Mouse (Mus musculus) myocyte (in vitro differentiated cells): Measurements from ENCODE around the gene Vps37b.

Experiments used
- CEBPB ChIP-seq: IDR thresholded peaks from 2 replicates; pipeline ENCODE4 v1.6.1; 2011; ENCODE audit warnings: mild to moderate bottlenecking, moderate library complexity; ENCODE audit not compliant: poor library complexity, insufficient read depth, severe bottlenecking
- E2F4 ChIP-seq: IDR thresholded peaks from one replicate; pipeline ENCODE4 v1.6.1; 2011; ENCODE audit warnings: mild to moderate bottlenecking, control low read depth, moderate library complexity; ENCODE audit not compliant: insufficient read depth
- MAX ChIP-seq: IDR thresholded peaks from one replicate; pipeline ENCODE4 v1.6.1; 2011; ENCODE audit warnings: low read depth, mild to moderate bottlenecking, control low read depth
- MYOD1 ChIP-seq, 3 experiments: IDR thresholded peaks; one replicate each; pipeline ENCODE4 v1.6.1; 2011; ENCODE audit warnings: control low read depth in 2 of 3, low read depth in 2 of 3, mild to moderate bottlenecking in 2 of 3, moderate library complexity in 1 of 3; ENCODE audit not compliant: insufficient read length in 2 of 3, control insufficient read depth in 1 of 3
- MYOG ChIP-seq, 3 experiments: IDR thresholded peaks; one replicate each; pipeline ENCODE4 v1.6.1; 2011; ENCODE audit warnings: control low read depth in 2 of 3, low read depth in 2 of 3, mild to moderate bottlenecking in 2 of 3; ENCODE audit not compliant: insufficient read length in 2 of 3, control insufficient read depth in 1 of 3, insufficient read depth in 1 of 3
- POLR2A ChIP-seq: IDR thresholded peaks from one replicate; pipeline ENCODE4 v1.6.1; 2011; ENCODE audit warnings: low read depth, mild to moderate bottlenecking, control low read depth, moderate library complexity; ENCODE audit not compliant: insufficient read length
- POLR2AphosphoS2 ChIP-seq: IDR thresholded peaks from one replicate; pipeline ENCODE4 v1.6.1; 2011; ENCODE audit warnings: low read depth, control low read depth; ENCODE audit not compliant: insufficient read length
- SRF ChIP-seq: IDR thresholded peaks from one replicate; pipeline ENCODE4 v1.6.1; 2011; ENCODE audit warnings: low read depth; ENCODE audit not compliant: control insufficient read depth, insufficient read length
- TCF3 ChIP-seq: IDR thresholded peaks from one replicate; pipeline ENCODE4 v1.6.1; 2011; ENCODE audit warnings: low read depth, control low read depth; ENCODE audit not compliant: insufficient read length
- USF1 ChIP-seq: IDR thresholded peaks from one replicate; pipeline ENCODE4 v1.6.1; 2011; ENCODE audit warnings: low read depth, mild to moderate bottlenecking, control low read depth, moderate library complexity

GRCm38 (mm10) chr5:123992794-123993193 is 39.3 kb downstream of the Vps37b start:
- TF ChIP-seq POLR2A (no peak), MAX (no peak), USF1 (no peak), CEBPB (no peak), E2F4 (no peak), MYOG (IDR thresholded peaks at IDR 0.05; ENCODE audit: control insufficient read depth in 1 of 3, insufficient read depth in 1 of 3, insufficient read length in 2 of 3, low read depth in 2 of 3) (no peak), POLR2AphosphoS2 (no peak), SRF (no peak), MYOD1 (IDR thresholded peaks at IDR 0.05; ENCODE audit: control insufficient read depth in 1 of 3, insufficient read length in 2 of 3, low read depth in 2 of 3) (no peak), TCF3 (no peak)
